ENCODE assay signal across 15 mouse cellular contexts in the genomic region with DNA sequence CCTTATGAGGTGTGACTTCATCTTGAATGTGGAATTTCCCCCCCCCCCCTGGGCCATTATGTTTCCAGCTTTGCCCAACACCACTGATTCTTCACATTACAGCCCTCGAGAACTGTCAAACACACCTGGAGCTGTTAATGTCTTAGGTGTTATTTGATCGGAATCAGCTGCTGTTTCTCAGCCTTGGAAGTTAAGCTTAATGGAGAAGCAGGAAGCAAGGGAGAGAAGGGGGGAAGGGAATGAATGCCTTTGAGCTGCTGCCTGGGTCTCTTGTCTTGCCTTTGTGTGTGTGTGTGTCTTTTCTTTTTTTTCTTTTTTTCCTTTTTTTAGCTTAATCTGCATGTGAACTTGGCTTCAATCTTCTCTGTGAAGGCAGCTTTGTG.
DNase-seq lines count a peak whose midpoint lies in the region; ATAC-seq lines count a peak whose summit lies in the region.
"Had no signal": no experiment of that assay in that cellular context is flagged by ENCODE, and none has a peak within 500 bp of the region (broad histone marks: within the 10 kb centered on the region; RNA-seq: fewer than 3 reads in every experiment).

No protein-coding gene starts in this region.

- peak overlapping the region; percentile 13; the same call in 1 of the 2 replicates for H3K4me2 ChIP-seq in heart, embryonic 13.5 days
- no peak overlapping the region for H3K4me2 ChIP-seq in embryonic facial prominence, embryonic 15.5 days (replicated peaks)
- H3K4me2 ChIP-seq in lung, embryonic 16.5 days (ENCODE audit: low read depth, low read length), result peak overlapping the region; percentile 24
- H3K4me2 ChIP-seq: embryonic facial prominence, embryonic 13.5 days had no signal

- no peaks in the 10 kb centered on the region for H3K27me3 ChIP-seq in heart, embryonic 13.5 days (replicated peaks)
- H3K27me3 ChIP-seq in embryonic facial prominence, embryonic 15.5 days, result no peaks in the 10 kb centered on the region
- H3K27me3 ChIP-seq in lung, embryonic 16.5 days (ENCODE audit: control insufficient read depth, insufficient read depth, low read depth, low read length), result no peaks in the 10 kb centered on the region
- H3K27me3 ChIP-seq: embryonic facial prominence, embryonic 13.5 days had no signal

- no peaks in the 10 kb centered on the region for H3K36me3 ChIP-seq in heart, embryonic 13.5 days
- no peaks in the 10 kb centered on the region for H3K36me3 ChIP-seq in embryonic facial prominence, embryonic 15.5 days
- H3K36me3 ChIP-seq in lung, embryonic 16.5 days (ENCODE audit: control insufficient read depth, insufficient read depth, low read length), result no peaks in the 10 kb centered on the region
- H3K36me3 ChIP-seq: embryonic facial prominence, embryonic 13.5 days had no signal

- ATAC-seq in heart, embryonic 13.5 days (ENCODE audit: extremely low read depth, insufficient number of reproducible peaks, low FRiP score, low TSS enrichment), result no peak
- no peak for ATAC-seq in embryonic facial prominence, embryonic 15.5 days (ENCODE audit: insufficient number of reproducible peaks, low FRiP score, low TSS enrichment, low read depth)
- ATAC-seq in lung, embryonic 16.5 days (ENCODE audit: low read depth), result peak; percentile 88

- H3K27ac ChIP-seq in heart, embryonic 13.5 days (replicated peaks), result no peak overlapping the region
- H3K27ac ChIP-seq in embryonic facial prominence, embryonic 15.5 days (replicated peaks), result 0 out of 2 replicates have a peak overlapping the region, but pooled peaks have one; percentile 34
- peak overlapping the region; percentile 76 for H3K27ac ChIP-seq in lung, embryonic 16.5 days (ENCODE audit: low read length)
- H3K27ac ChIP-seq: embryonic facial prominence, embryonic 13.5 days had no signal

- no peak overlapping the region for H3K4me3 ChIP-seq in heart, embryonic 13.5 days
- no peak overlapping the region for H3K4me3 ChIP-seq in embryonic facial prominence, embryonic 15.5 days (replicated peaks)
- H3K4me3 ChIP-seq in lung, embryonic 16.5 days (ENCODE audit: low read length), result no peak overlapping the region
- H3K4me3 ChIP-seq: embryonic facial prominence, embryonic 13.5 days had no signal

- no peak for DNase-seq in heart, adult 8-10 months (ENCODE audit: low spot score)
- peak; percentile 7 for DNase-seq in ZHBTc4 (ENCODE audit: low read depth, low spot score)
- DNase-seq in MN1 (ENCODE audit: low spot score), result no peak
- DNase-seq in gastrocnemius, postnatal 14 days, result no peak
- DNase-seq in urinary bladder, postnatal 10 days (ENCODE audit: low spot score), result no peak
- DNase-seq: adrenal gland, postnatal 10 days; cerebellum, adult 11-12 months; gastrocnemius, postnatal 36 days; heart, postnatal 14 days; kidney, postnatal 25 days; right cerebral cortex, postnatal 25 days had no signal

- intact Hi-C loops in gastrocnemius, postnatal 14 days (cut with DNase I; ENCODE audit: low total_unique reads), result no loop called here

- no peak overlapping the region for H3K9ac ChIP-seq in heart, embryonic 13.5 days
- H3K9ac ChIP-seq in embryonic facial prominence, embryonic 15.5 days, result no peak overlapping the region
- no peak overlapping the region for H3K9ac ChIP-seq in lung, embryonic 16.5 days (ENCODE audit: low read length)
- H3K9ac ChIP-seq: embryonic facial prominence, embryonic 13.5 days had no signal

- peaks cover 9% of the 10 kb centered on the region; the same call in 1 of the 2 replicates for H3K4me1 ChIP-seq in heart, embryonic 13.5 days
- H3K4me1 ChIP-seq in embryonic facial prominence, embryonic 15.5 days, result peaks cover 6% of the 10 kb centered on the region
- peaks cover 6% of the 10 kb centered on the region for H3K4me1 ChIP-seq in lung, embryonic 16.5 days (replicated peaks; ENCODE audit: control insufficient read depth, insufficient read depth, low read length)

- H3K9me3 ChIP-seq in heart, embryonic 13.5 days, result no peaks in the 10 kb centered on the region
- H3K9me3 ChIP-seq in embryonic facial prominence, embryonic 15.5 days (replicated peaks), result no peaks in the 10 kb centered on the region
- H3K9me3 ChIP-seq in lung, embryonic 16.5 days (ENCODE audit: control insufficient read depth, low read length), result no peaks in the 10 kb centered on the region
- H3K9me3 ChIP-seq: embryonic facial prominence, embryonic 13.5 days had no signal

- WGBS in heart, embryonic 13.5 days, result 16% methylated on average over 2 of the region's 2 CpGs
- 42% methylated on average over 2 of the region's 2 CpGs for WGBS in embryonic facial prominence, embryonic 15.5 days
- 7% methylated on average over 2 of the region's 2 CpGs for WGBS in lung, embryonic 16.5 days
